Mouse (Mus musculus): ENCODE measurements around the gene Utrn.

Gene Utrn

DNA sequence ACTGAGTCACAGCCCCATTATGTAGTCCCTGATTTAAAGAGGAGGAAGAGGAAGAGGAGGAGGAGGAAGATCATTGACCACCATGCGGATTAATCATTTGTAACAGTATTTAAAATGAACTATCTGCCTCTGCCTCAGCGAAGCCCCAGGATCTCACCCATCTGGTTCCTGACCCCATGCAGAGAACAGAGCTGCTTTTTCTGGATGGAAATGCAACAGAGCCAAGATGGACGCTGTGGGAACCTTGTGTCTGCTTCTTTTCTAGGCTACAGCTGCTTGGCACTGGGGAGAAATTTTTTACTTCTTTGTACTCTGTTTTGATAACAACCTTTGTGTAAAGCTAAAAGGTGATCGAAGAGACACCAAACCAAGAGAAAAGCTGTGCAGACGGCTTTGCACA lies 137.7 kb downstream of the Utrn start:
- no peak for DNase-seq (ENCODE audit: low read depth)

DNA sequence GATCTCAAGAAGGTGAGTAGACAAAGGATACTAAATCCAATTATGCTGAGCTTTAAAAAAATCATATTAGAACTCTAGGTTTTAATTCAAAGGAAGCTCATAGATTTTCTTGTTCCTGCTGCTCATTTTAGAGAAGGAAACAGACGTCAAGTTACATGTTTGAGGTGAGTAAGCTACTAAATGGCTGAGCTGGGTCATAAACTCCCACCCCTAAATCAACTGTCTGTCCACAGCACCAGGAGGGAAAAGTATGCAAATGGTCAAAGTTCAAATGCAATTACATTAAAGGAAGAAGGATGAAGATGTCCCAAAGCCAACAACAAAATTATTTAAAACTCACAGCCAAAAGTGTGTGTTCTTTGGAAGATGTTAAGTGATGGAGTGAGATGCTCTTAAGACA lies 139.5 kb downstream of the Utrn start:
- DNase-seq (ENCODE audit: low read depth) = no peak

DNA sequence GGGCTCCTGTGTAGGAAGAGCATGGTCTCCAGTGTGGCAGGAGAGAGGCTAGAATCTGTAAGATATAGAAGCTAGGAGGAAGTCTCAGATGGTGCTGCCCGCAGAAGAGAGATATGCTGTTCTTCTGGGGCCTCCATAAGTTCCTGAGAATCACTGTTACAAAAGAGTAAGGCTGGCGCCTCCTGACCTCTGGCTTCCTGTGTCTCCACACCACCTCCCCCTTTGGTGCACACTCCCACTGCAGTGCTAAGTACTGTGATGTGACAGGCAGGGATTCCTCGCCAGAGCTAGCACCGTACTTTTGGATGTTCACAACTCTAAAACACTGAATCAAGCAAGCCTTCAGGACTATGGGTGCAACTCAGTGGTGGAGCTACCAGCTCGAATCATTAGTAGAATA lies 140.1 kb downstream of the Utrn start:
- DNase-seq (ENCODE audit: low read depth) = peak; percentile 62

DNA sequence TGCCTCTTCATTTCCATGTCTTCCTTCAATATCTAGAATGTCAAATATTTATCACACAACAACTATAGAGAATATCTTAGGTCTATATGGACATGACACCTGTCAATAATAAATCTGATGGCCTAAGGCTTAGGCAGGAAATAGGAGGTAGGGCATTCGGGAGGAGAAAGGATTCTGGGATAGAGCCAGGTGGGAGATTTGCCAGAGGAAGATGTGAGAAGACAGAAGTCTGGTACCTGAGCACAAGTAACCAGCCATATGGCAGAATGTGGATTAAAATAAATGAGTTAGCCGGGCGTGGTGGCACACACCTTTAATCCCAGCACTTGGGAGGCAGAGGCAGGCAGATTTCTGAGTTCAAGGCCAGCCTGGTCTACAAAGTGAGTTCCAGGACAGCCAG lies 141.3 kb downstream of the Utrn start:
- no peak for DNase-seq (ENCODE audit: low read depth)

DNA sequence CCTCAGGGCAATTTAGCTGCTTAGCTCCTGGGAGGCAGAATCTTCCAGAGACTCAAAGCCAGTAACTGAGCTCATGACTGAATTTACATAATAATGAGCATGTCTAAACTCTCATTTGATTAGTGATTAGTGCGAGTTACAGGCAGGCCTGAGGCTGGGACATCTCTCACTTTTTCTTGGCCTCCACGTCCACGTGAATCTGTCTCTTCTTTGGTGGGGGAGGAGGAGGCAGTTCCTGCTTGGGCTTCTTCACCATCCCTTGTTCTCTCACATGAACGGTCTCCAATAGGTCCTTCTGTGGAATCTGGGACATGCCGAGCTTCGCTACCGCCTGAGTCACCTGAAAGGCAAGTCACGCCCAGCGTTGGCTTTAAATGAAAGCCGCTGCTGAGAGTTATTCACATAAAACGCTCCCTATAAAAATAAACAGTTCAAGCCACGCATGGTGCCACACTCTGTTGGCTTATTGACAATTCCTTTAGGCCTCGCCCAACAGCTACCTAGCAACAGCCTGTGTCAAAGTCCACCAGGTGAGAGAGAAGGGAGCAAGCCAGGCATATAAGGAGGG lies 143.0 kb downstream of the Utrn start:
- DNase-seq (ENCODE audit: low read depth) = no peak

DNA sequence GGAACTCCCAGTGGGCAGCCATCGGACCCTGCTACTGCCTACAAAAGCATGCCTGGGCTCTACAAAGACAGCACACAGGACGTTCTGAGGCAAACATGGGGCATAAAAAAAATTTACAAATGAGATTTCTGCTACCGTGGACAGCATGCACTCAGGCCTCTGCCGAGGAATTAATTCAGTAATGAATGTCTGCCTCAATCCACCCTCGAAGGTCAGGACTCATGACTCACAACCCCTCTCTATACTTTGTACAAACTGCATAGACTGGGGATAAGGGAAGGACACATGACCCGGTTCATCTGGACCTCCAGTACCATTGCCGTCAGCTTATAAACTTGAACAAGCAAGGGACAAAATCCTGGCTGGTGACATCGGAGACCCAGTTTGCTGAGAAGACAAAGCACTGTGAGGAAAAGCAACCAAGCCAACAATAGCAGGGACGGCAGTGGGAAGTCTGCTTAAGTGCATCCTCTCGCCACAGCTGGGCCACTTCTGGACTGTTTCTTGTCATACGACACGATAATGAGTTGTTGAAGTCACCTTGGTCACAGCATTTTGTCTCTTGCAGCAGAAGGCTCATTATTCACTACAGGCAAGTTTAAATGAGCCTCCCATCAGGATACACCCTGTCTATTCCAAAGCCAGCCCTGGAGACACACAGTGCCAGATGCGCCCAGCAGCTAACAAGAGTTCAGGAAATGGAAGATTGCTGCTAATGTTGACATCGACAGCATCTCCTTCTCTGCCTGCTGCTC lies 144.7 kb downstream of the Utrn start:
- no peak for DNase-seq (ENCODE audit: low read depth)

DNA sequence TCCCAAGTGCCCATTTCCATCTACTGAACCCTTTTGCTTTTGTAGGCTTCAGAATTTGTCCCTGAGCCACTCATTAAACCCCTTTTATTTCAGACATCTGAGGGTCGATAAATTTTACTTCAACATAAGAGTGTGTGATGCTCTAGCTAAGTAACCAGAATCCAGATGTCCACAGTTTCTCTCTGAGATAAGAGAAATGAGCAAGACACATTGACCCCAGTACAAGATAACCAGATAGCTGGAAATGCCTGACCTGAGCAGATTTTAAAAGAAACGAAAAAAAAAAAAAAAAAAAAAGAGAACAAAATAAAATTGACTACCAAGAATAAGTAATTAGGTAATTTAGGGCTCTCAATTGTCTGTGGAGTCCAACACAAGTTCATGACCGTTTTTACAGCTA lies 145.9 kb downstream of the Utrn start:
- DNase-seq (ENCODE audit: low read depth) = no peak

DNA sequence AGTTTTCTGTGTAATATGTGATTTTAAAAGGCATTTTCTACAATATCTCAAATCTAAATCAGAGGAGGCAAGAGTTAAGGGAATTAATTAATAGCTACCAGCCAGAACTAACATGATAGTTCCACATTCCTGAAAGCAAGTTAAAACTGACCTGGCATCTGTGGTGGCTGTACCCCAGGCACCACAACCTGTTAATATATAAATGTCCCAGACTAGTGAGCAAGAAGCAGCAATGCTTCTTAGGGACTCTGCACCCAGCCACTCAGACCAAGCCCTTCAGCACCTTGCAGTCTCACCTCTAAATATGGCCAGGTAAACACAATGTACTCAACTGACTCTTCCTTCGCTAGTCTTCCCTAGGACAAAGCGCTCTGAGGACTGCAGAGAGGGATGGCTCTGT lies 147.1 kb downstream of the Utrn start:
- DNase-seq (ENCODE audit: low read depth) = no peak

DNA sequence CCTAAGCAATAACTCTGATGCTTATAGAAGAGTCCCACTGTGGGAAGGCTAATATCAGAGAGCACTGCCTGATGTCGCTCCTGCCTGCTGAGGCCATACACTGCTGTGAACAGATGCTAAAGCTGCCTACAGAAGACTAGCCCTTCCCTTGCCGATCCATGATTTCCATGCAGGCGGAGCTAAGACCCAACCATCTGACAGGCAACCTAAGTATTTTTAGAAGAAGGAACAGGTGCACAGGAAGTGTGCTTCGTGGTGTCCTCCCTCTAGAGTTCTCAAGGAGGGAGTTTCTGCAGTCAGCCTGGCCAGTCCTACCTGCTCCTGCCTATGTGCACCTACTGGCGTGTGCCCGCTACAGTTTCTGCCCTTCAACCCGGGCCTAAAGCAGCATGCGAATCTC lies 150.8 kb downstream of the Utrn start:
- no peak for DNase-seq (ENCODE audit: low read depth)

DNA sequence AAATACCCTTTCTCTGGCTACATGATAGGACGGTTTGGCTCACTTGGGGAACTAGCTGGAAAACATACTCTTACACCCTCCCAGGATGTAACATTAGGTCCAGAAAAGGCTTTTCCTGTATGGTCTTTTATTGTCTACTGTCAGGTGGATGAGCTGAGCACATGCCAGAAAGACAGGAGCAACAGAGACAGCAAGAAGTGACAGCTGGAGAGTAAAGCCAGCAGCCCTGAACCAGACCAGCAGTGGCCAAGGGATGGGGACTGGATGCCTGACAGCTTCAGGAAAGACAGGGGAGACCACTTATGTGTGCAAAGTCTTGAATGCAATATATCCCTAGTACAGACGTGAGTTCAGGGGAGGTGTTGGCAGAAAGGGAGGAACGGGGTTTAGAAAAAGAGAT lies 151.8 kb downstream of the Utrn start:
- no peak for DNase-seq (ENCODE audit: low read depth)

DNA sequence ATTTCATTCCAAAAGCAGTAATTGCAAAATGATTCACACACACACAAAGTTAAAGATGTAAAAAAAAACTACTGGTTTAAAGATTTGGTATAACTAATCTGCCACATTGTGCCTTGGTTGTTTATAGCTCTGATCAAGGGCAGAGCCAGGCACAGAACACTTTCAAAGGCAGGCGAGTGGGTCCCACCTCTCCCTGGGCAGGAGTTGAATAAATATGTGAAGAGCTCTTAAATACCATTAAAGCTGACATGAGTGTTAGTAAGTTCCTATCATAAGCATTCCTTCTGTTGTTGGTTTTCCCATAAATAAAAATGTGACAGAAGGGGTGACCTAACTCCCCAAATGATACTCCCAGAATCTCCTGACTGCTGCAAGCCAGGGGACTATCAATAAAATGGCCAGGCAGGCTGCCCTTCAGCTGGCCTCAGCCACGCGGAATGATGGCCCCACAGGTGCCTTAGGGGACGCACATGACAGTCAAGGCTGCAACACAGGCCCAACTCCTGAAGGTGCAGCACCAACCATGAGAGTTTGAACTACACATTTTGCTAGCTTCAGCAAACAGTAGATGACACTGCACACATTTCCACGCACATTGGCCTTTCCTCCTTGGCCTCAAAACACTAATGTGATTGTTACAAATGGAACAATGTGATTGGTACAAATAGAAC lies 152.4 kb downstream of the Utrn start:
- no peak for DNase-seq (ENCODE audit: low read depth)

DNA sequence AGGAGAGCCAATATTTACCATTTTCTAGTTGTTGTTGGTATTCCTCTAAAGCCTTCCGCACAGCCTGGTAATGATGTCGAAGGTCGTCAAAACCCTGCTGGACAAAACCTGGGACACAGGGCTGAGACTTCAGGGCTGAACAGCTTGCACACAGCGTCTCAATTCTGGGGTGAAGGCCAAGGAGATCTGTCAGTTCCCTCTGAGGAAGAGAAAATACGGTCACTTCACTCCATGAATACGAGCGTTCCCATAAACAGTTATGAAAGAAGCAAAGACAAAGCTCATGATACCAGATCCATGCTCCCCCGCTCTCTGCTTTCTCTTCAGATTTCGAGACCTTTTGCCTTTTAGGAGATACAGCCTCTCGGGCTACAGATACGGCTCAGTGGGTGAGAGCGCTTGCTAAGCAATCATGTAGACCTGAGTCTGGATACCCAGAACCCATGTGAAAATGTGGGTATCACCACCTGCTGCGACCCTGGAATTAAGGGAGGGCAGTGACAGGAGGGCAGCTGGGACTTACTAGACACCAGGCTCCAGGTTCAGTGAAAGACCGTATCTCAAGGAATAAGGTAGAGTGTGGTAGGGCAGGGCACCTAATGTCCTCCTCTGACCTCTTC lies 155.8 kb downstream of the Utrn start:
- no peak for DNase-seq (ENCODE audit: low read depth)

DNA sequence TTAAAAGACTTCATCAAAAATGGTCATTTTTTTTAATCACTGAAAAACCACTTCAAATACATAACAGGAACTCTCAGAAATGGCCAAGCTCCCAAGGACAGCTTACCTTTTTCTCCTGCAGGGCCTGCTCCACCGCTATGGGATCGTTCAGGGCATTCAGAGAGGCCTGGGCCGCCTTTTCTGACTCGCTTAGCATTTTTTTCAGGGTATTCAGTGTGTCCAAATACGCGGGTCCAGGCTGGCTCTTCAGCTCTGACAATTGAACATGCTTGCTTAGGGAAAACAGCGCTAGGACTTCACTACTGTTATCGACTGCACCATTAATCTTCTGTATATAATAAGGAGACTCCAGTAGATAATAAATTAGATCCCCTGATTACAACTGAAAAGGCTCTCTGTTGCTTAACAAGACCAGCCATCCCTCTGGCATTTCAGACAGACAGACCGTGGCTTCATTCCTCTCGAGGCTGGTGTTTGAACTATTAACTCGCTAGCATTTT lies 157.8 kb downstream of the Utrn start:
- DNase-seq (ENCODE audit: low read depth) = no peak

DNA sequence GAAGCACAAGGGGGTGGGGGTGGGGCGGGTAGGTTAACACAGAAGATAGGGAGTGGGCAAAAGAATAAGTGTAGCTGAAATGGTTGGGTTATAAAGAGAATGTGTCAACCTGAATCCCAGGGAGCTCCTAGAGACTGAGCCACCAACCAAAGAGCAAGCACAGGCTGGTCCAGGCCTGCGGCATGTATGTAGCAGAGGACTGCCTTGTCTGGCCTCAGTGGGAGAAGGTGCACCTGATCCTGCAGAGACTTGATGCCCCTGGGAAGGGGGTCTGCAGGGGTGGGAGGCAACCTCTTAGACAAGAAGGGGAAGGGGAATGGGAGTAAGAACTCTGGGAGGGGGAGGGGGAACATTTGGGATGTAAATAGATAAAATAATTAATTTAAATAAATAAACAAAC lies 162.6 kb downstream of the Utrn start:
- DNase-seq (ENCODE audit: low read depth) = no peak

DNA sequence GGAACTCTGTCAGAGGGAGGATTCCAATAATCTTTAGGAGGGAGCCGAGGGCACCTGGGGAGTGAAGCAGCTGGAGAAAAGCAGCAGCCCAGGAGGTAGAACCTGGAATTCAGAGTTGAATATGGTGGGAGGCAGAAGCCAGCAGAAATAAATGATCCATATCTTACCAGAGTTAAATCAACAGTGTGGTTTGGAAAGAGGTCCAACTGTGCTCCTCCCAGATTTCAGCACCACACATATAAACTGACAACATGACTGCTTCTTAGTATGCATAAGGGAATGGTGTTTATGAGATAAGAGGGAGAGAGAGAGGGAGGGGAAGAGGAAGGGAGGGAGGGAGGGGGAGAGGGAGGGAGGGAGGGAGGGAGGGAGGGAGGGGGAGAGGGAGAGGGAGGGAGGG lies 163.2 kb downstream of the Utrn start:
- DNase-seq (ENCODE audit: low read depth) = peak; percentile 20

DNA sequence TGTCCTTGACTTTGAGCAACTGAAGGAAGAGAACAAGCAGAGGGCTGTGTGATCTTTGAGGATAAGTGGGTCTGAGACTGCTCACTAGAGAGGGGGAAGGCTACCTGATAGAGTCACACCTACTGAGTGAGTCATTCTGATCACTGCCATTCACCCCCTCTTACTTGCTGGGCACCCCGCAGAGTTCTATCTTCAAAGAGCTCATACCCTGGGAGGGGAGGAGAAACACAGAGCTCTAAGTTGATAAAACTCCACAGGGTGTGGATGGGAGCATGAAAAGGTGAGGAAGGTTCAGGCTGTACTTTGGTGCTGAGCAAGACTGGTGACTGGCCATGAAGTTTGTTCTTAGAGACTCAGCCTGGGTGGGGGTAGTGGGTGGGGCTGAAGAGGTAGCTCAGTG lies 164.9 kb downstream of the Utrn start:
- DNase-seq (ENCODE audit: low read depth) = no peak

DNA sequence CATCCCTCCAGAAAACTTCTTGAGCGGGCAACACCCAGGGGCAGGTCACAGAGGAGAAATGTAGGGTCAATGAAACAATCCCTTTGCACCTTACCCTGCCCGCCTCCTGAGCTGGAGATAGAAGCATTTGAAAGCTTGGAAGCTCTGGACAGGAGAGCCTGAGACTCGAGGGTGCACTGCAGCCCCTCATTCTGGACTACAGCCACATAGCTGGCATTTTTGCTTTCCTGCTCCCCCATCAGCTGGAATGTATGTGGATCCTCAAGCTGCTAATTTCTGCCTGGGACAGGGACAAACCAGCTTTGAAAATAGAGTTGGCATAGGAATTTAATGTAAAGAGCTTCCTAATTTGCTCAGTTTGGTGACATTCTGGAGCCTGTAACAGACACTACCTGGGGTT lies 165.6 kb downstream of the Utrn start:
- DNase-seq (ENCODE audit: low read depth) = no peak

DNA sequence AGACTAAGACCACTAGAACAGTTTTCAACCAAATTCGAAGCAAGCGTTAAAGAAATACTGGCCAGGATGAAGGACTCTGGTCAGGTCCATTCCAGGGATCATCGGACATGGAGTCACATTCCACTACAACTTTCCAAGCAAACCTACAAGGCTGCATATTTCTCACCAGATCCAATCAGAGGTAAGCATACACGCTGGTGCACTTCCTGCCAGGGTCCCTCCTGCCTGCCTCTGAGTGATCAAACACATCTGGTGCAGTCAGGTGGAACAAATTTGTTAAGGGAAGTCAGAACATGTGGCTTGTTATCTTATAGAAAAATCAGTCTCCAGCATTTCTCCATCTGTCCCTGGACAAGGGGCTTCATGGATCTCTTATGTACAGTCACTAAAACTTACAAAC lies 167.0 kb downstream of the Utrn start:
- DNase-seq (ENCODE audit: low read depth) = peak; percentile 18

DNA sequence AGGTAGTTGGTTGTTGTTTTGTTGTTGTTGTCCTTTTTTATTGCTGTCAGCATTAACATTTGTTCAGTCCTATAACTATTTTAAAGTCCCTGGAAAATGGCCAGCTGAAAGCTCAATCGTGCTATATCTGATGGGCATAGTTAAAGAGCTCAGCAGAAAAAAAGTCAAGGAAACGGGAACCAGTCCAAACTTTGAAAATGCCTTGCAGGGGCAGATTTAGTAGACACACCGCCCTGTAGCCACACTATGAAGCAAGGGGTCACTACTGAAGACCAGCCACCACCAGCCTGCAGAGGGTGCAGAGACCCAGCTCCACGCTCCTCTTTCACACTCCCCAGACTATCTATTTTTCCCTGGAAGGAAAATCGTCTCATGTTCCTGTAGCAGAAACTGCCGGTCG lies 167.5 kb downstream of the Utrn start:
- DNase-seq (ENCODE audit: low read depth) = no peak

DNA sequence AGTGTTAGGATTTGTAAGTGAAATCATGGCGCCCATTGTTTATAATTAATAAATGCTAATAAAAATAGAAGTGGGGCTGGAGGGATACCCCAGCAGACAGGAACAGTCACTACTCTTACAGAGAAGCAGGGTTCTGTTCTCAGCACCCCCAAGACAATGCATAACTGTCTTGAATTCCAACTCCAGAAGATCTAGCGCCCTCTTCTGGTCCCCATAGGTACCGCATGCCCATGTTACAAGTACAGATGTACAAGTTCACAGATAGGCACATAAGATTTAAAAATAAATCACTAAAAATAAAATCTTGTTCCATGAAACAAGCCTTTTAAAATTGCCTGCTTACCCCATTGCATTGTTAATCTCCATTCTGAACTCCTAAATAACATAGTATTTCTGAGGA lies 168.6 kb downstream of the Utrn start:
- DNase-seq (ENCODE audit: low read depth) = peak; percentile 24

DNA sequence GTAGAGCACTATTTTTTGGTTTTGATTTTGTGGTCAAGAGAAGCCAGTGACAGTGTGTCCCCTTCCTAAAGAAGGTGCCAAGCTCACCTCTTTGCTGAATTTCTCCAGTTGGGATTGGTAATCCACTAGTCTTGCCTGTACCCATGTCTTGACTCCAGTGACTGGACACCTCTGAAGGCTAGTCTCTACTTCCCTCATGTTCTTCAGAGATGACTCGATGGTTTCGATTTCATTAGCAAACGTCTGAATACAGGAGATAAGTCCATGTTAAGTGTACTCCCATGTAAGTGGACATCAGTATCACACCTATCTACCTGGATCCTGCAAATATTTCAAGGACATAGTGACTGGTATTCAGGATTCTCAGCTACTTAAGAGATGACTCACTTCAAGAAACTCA lies 171.3 kb downstream of the Utrn start:
- peak; percentile 21 for DNase-seq (ENCODE audit: low read depth)

DNA sequence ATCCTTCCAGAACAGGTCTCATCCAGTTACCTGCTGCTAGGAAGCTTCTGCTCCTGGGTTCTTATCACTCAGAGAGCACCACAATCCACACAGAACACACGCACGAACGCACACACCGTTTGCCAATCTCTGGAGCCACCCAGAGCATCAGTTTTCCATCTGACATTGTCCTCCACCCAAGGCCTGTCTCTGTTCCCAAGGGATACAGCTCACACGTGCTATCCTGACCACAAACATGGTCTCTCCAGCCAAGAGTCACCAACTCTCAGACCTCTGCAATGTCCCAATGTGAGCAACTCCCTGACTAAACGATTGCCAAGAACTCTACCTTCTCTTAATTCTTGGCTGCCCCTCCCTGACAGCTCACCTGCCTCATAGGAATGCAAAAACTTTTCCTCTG lies 172.5 kb downstream of the Utrn start:
- DNase-seq (ENCODE audit: low read depth) = no peak

DNA sequence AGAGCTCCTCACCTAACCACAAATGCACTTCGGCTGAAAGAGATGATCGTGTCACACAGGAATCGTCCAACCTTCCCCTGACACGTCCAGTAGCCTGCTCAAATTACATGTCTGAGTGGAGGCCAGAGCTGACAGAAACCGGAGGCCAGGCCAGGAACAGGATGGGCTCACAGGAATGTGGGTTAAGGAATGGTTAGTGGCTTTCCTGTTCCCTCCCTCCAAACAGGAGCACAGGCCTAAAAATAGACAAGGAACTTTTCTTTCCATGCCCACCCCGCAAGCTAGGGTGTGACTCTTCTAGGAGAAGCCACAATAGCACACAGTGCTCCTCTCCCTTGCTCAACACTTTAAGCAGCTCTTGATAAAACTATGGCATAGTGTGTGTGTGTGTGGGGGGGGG lies 174.4 kb downstream of the Utrn start:
- peak; percentile 87 for DNase-seq (ENCODE audit: low read depth)

Measured in 416B (cell line).